Comparison of ENCODE assay signal across 16 mouse cellular contexts in the genomic region with DNA sequence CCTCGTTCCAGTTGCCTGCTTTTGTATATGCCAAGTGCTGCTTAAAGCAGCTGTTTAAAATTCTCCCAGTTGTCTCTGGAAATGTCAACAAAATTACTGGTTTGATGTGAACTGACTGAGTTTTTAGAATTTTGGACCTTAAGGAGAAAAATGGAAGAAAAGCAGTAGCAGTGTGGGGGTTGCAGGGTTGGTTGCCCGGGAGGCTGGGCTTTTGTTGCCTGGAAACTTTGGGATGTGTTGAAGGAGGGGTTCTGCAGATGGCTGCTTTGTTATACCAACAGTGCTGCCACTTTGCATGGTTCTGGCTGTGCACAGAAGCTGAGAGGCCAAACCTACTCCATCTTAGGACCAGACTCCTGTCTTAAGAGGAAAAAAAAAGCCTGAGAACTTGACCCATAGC.
DNase-seq lines count a peak whose midpoint lies in the region; ATAC-seq and TF ChIP-seq lines count a peak whose summit lies in the region.
"Had no signal": no experiment of that assay in that cellular context is flagged by ENCODE, and none has a peak within 500 bp of the region (broad histone marks: within the 10 kb centered on the region; RNA-seq: fewer than 3 reads in every experiment).

No protein-coding gene starts in this region.

- no peaks in the 10 kb centered on the region for H3K27me3 ChIP-seq in midbrain, embryonic 12.5 days
- no peaks in the 10 kb centered on the region for H3K27me3 ChIP-seq in midbrain, embryonic 15.5 days (replicated peaks)
- H3K27me3 ChIP-seq in hindbrain, embryonic 12.5 days: no peaks in the 10 kb centered on the region
- H3K27me3 ChIP-seq: lung, embryonic 15.5 days had no signal

- no peak overlapping the region for H3K4me2 ChIP-seq in midbrain, embryonic 12.5 days (replicated peaks)
- H3K4me2 ChIP-seq in midbrain, embryonic 15.5 days: no peak overlapping the region
- H3K4me2 ChIP-seq in hindbrain, embryonic 12.5 days (replicated peaks): no peak overlapping the region
- H3K4me2 ChIP-seq: liver, embryonic 11.5 days; lung, embryonic 15.5 days had no signal

- TF ChIP-seq POLR2A in olfactory bulb, adult 2 months (IDR thresholded peaks at IDR 0.05; ENCODE audit: insufficient read depth, low read depth, low read length): no peak

- TF ChIP-seq CTCF in olfactory bulb, adult 2 months (IDR thresholded peaks at IDR 0.05; ENCODE audit: insufficient read depth, low read depth, low read length): no peak

- H3K9ac ChIP-seq in midbrain, embryonic 12.5 days (replicated peaks): no peak overlapping the region
- no peak overlapping the region for H3K9ac ChIP-seq in midbrain, embryonic 15.5 days
- no peak overlapping the region for H3K9ac ChIP-seq in hindbrain, embryonic 12.5 days
- H3K9ac ChIP-seq: lung, embryonic 15.5 days had no signal

- no peak overlapping the region for H3K27ac ChIP-seq in midbrain, embryonic 12.5 days (replicated peaks)
- no peak overlapping the region for H3K27ac ChIP-seq in midbrain, embryonic 15.5 days
- H3K27ac ChIP-seq in hindbrain, embryonic 12.5 days: 0 out of 2 replicates have a peak overlapping the region, but pooled peaks have one; percentile 35
- H3K27ac ChIP-seq in olfactory bulb, adult 2 months (ENCODE audit: insufficient read depth, low read depth, low read length): peak overlapping the region; percentile 35; the same call in 1 of the 2 replicates
- H3K27ac ChIP-seq: embryonic facial prominence, embryonic 10.5 days; gastrocnemius, adult 2 months; heart, adult 2 months; lung, embryonic 15.5 days had no signal

- no peak overlapping the region for H3K4me3 ChIP-seq in midbrain, embryonic 12.5 days
- no peak overlapping the region for H3K4me3 ChIP-seq in midbrain, embryonic 15.5 days
- H3K4me3 ChIP-seq in hindbrain, embryonic 12.5 days: no peak overlapping the region
- H3K4me3 ChIP-seq in olfactory bulb, adult 2 months (ENCODE audit: insufficient read depth, low read depth, low read length): no peak overlapping the region
- H3K4me3 ChIP-seq: embryonic facial prominence, embryonic 10.5 days; gastrocnemius, adult 2 months; heart, adult 2 months; lung, embryonic 15.5 days had no signal

- H3K9me3 ChIP-seq in midbrain, embryonic 12.5 days: no peaks in the 10 kb centered on the region
- no peaks in the 10 kb centered on the region for H3K9me3 ChIP-seq in midbrain, embryonic 15.5 days
- no peaks in the 10 kb centered on the region for H3K9me3 ChIP-seq in hindbrain, embryonic 12.5 days (replicated peaks)
- H3K9me3 ChIP-seq: embryonic facial prominence, embryonic 10.5 days; lung, embryonic 15.5 days had no signal

- peaks cover 9% of the 10 kb centered on the region; the same call in 1 of the 2 replicates for H3K4me1 ChIP-seq in midbrain, embryonic 12.5 days
- peaks cover 5% of the 10 kb centered on the region; the same call in 1 of the 2 replicates for H3K4me1 ChIP-seq in midbrain, embryonic 15.5 days
- peaks cover 10% of the 10 kb centered on the region for H3K4me1 ChIP-seq in hindbrain, embryonic 12.5 days
- H3K4me1 ChIP-seq in olfactory bulb, adult 2 months (ENCODE audit: control insufficient read depth, insufficient read depth, low read length): peaks cover 3% of the 10 kb centered on the region
- H3K4me1 ChIP-seq: embryonic facial prominence, embryonic 10.5 days; lung, embryonic 15.5 days had no signal

- WGBS in midbrain, embryonic 12.5 days: 36% methylated on average over 2 of the region's 2 CpGs
- WGBS in midbrain, embryonic 15.5 days: 20% methylated on average over 2 of the region's 2 CpGs
- 33% methylated on average over 2 of the region's 2 CpGs for WGBS in hindbrain, embryonic 12.5 days
- 18% methylated on average over 2 of the region's 2 CpGs for WGBS in olfactory bulb, adult 2 months

- no peaks in the 10 kb centered on the region for H3K36me3 ChIP-seq in midbrain, embryonic 12.5 days
- H3K36me3 ChIP-seq in midbrain, embryonic 15.5 days (replicated peaks): no peaks in the 10 kb centered on the region
- H3K36me3 ChIP-seq in hindbrain, embryonic 12.5 days: no peaks in the 10 kb centered on the region
- H3K36me3 ChIP-seq: embryonic facial prominence, embryonic 10.5 days; lung, embryonic 15.5 days had no signal

- peak; percentile 20 for DNase-seq in embryo, embryonic 11 days
- no peak for DNase-seq in embryo, embryonic 10 days (ENCODE audit: low spot score)
- no peak for DNase-seq in right cerebral cortex, adult 18-20 months
- no peak for DNase-seq in urinary bladder, postnatal 25 days (ENCODE audit: low spot score)
- DNase-seq: adrenal gland, adult 8-10 months; cerebellum, adult 9-11 months; gastrocnemius, adult 2 months; heart, adult 2 months; left cerebral cortex, postnatal 4 days had no signal

- peak; percentile 38; the same call in 1 of the 2 replicates for ATAC-seq in midbrain, embryonic 12.5 days (ENCODE audit: low FRiP score, low read depth)
- ATAC-seq in midbrain, embryonic 15.5 days (replicated peaks): no peak
- ATAC-seq in hindbrain, embryonic 12.5 days (ENCODE audit: low FRiP score): peak; percentile 67

Comparison
In these comparisons a context has a peak if more than half of its experiments do, and no peak if none do; other contexts are left out.
1. H3K27ac ChIP-seq: peak in hindbrain, embryonic 12.5 days (single experiment) and olfactory bulb, adult 2 months (single experiment); none in midbrain, embryonic 12.5 days (single experiment) and midbrain, embryonic 15.5 days (single experiment).